In the genomic region with DNA sequence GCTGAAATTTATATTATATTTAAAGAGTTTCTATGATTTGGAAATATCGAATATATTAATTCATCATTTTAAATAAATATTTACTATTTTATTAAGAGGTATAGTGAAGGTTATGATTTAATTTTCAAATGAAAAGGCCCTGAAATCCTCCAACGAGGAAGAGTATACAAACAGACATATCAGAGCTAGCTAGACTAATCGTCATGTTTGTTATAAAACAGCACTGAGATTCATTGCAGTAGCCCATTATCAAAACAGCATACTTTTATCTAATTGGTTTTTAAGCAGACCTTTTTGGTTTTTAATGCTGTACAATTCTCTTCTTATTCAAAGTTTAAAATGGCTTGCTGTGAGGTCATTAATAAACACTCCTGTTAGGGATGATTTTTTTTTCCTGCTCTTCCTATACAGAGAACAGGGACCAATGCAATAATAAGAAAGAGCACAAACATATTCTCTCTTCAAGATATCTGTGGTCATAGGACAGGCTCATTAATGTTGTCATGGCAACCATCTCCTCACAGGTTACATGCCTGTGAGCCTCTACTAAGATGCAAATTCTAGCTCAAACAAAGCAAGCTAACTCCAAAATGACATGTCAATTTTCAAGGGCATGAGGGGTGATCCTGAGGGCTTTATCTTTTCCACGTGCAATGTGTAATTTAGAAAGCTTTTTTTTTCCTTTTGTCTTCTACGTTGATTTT, we compare ENCODE assay signal across 14 mouse cellular contexts.
DNase-seq lines count a peak whose midpoint lies in the region; ATAC-seq and TF ChIP-seq lines count a peak whose summit lies in the region.
"Had no signal": no experiment of that assay in that cellular context is flagged by ENCODE, and none has a peak within 500 bp of the region (broad histone marks: within the 10 kb centered on the region; RNA-seq: fewer than 3 reads in every experiment).

No protein-coding gene starts in this region.

- no peak overlapping the region for H3K9ac ChIP-seq in hindbrain, embryonic 11.5 days (ENCODE audit: low read depth, low read length)
- no peak overlapping the region for H3K9ac ChIP-seq in forebrain, embryonic 12.5 days
- no peak overlapping the region for H3K9ac ChIP-seq in hindbrain, embryonic 15.5 days
- H3K9ac ChIP-seq in midbrain, postnatal 0 days (replicated peaks; ENCODE audit: low read length, poor library complexity, severe bottlenecking), result no peak overlapping the region
- no peak overlapping the region for H3K9ac ChIP-seq in kidney, embryonic 16.5 days (replicated peaks; ENCODE audit: low read length)
- H3K9ac ChIP-seq: heart, embryonic 13.5 days; limb, embryonic 13.5 days had no signal

- no peak overlapping the region for H3K4me3 ChIP-seq in hindbrain, embryonic 11.5 days (ENCODE audit: low read depth, low read length)
- H3K4me3 ChIP-seq in hindbrain, embryonic 10.5 days, result no peak overlapping the region
- no peak overlapping the region for H3K4me3 ChIP-seq in forebrain, embryonic 12.5 days (replicated peaks)
- no peak overlapping the region for H3K4me3 ChIP-seq in hindbrain, embryonic 15.5 days
- H3K4me3 ChIP-seq in midbrain, postnatal 0 days (ENCODE audit: low read depth, low read length), result no peak overlapping the region
- no peak overlapping the region for H3K4me3 ChIP-seq in kidney, embryonic 16.5 days (ENCODE audit: low read length)
- H3K4me3 ChIP-seq: heart, embryonic 13.5 days; left cerebral cortex, adult 2 months; limb, embryonic 13.5 days had no signal

- no peaks in the 10 kb centered on the region for H3K36me3 ChIP-seq in hindbrain, embryonic 11.5 days (ENCODE audit: control insufficient read depth, insufficient read depth, low read length)
- no peaks in the 10 kb centered on the region for H3K36me3 ChIP-seq in hindbrain, embryonic 10.5 days
- no peaks in the 10 kb centered on the region for H3K36me3 ChIP-seq in forebrain, embryonic 12.5 days (replicated peaks)
- no peaks in the 10 kb centered on the region for H3K36me3 ChIP-seq in hindbrain, embryonic 15.5 days
- H3K36me3 ChIP-seq in midbrain, postnatal 0 days (ENCODE audit: insufficient read depth, low read length), result no peaks in the 10 kb centered on the region
- H3K36me3 ChIP-seq in kidney, embryonic 16.5 days (ENCODE audit: insufficient read depth, low read length), result no peaks in the 10 kb centered on the region
- H3K36me3 ChIP-seq: heart, embryonic 13.5 days; limb, embryonic 13.5 days had no signal

- ATAC-seq in hindbrain, embryonic 11.5 days (ENCODE audit: low FRiP score), result peak; percentile 69; the same call in 1 of the 2 replicates
- peak; percentile 79 for ATAC-seq in forebrain, embryonic 12.5 days (ENCODE audit: low FRiP score)
- ATAC-seq in hindbrain, embryonic 15.5 days (ENCODE audit: low FRiP score, low read depth), result peak; percentile 81; the same call in 1 of the 2 replicates
- ATAC-seq in midbrain, postnatal 0 days (ENCODE audit: low FRiP score), result peak; percentile 86
- no peak for ATAC-seq in kidney, embryonic 16.5 days (ENCODE audit: low FRiP score, low TSS enrichment)

- DNase-seq in hindbrain, embryonic 11.5 days (ENCODE audit: low spot score), result peak; percentile 26
- DNase-seq in hindbrain, embryonic 10.5 days (ENCODE audit: low spot score), result no peak
- DNase-seq in midbrain, postnatal 0 days (ENCODE audit: low spot score), result peak; percentile 74
- no peak for DNase-seq in ovary, postnatal 36 days (ENCODE audit: low spot score)
- no peak for DNase-seq in spleen, postnatal 36 days (ENCODE audit: low spot score in 2 of 2)
- DNase-seq: cerebellum, adult 8-10 months; kidney, adult 9 months; lung, postnatal 14 days had no signal

- H3K4me1 ChIP-seq in hindbrain, embryonic 11.5 days (replicated peaks; ENCODE audit: control insufficient read depth, insufficient read depth, low read length), result no peaks in the 10 kb centered on the region
- 0 out of 2 replicates have a peak, but pooled peaks cover 5% of the 10 kb centered on the region for H3K4me1 ChIP-seq in hindbrain, embryonic 10.5 days (replicated peaks)
- peaks cover 9% of the 10 kb centered on the region for H3K4me1 ChIP-seq in forebrain, embryonic 12.5 days
- peaks cover 6% of the 10 kb centered on the region; the same call in 1 of the 2 replicates for H3K4me1 ChIP-seq in hindbrain, embryonic 15.5 days (replicated peaks)
- no peaks in the 10 kb centered on the region for H3K4me1 ChIP-seq in midbrain, postnatal 0 days (ENCODE audit: insufficient read depth, low read length)
- no peaks in the 10 kb centered on the region for H3K4me1 ChIP-seq in kidney, embryonic 16.5 days (ENCODE audit: insufficient read depth, low read length)
- H3K4me1 ChIP-seq: limb, embryonic 13.5 days had no signal

- no peak for TF ChIP-seq CTCF in midbrain, postnatal 0 days (IDR thresholded peaks at IDR 0.05)

- H3K27ac ChIP-seq in hindbrain, embryonic 11.5 days (ENCODE audit: low read depth, low read length), result no peak overlapping the region
- H3K27ac ChIP-seq in hindbrain, embryonic 10.5 days, result no peak overlapping the region
- no peak overlapping the region for H3K27ac ChIP-seq in forebrain, embryonic 12.5 days
- peak overlapping the region; percentile 63; the same call in 1 of the 2 replicates for H3K27ac ChIP-seq in hindbrain, embryonic 15.5 days (replicated peaks)
- peak overlapping the region; percentile 55 for H3K27ac ChIP-seq in midbrain, postnatal 0 days (ENCODE audit: low read depth, low read length)
- no peak overlapping the region for H3K27ac ChIP-seq in kidney, embryonic 16.5 days (ENCODE audit: low read length)
- H3K27ac ChIP-seq: heart, embryonic 13.5 days; left cerebral cortex, adult 2 months; limb, embryonic 13.5 days had no signal

- H3K4me2 ChIP-seq in hindbrain, embryonic 11.5 days (replicated peaks; ENCODE audit: low read depth, low read length), result no peak overlapping the region
- H3K4me2 ChIP-seq in forebrain, embryonic 12.5 days, result no peak overlapping the region
- no peak overlapping the region for H3K4me2 ChIP-seq in hindbrain, embryonic 15.5 days
- no peak overlapping the region for H3K4me2 ChIP-seq in midbrain, postnatal 0 days (ENCODE audit: low read depth, low read length, poor library complexity, severe bottlenecking)
- H3K4me2 ChIP-seq in kidney, embryonic 16.5 days (replicated peaks; ENCODE audit: low read depth, low read length), result no peak overlapping the region
- H3K4me2 ChIP-seq: heart, embryonic 13.5 days; limb, embryonic 13.5 days had no signal

- WGBS in hindbrain, embryonic 11.5 days, result 65% methylated on average over 5 of the region's 5 CpGs
- WGBS in hindbrain, embryonic 10.5 days, result 68% methylated on average over 5 of the region's 5 CpGs
- 57% methylated on average over 5 of the region's 5 CpGs for WGBS in forebrain, embryonic 12.5 days
- WGBS in hindbrain, embryonic 15.5 days, result 48% methylated on average over 5 of the region's 5 CpGs
- 46% methylated on average over 5 of the region's 5 CpGs for WGBS in midbrain, postnatal 0 days
- 80% methylated on average over 5 of the region's 5 CpGs for WGBS in kidney, embryonic 16.5 days

- H3K9me3 ChIP-seq in hindbrain, embryonic 11.5 days (ENCODE audit: control insufficient read depth, low read length), result no peaks in the 10 kb centered on the region
- H3K9me3 ChIP-seq in hindbrain, embryonic 10.5 days, result no peaks in the 10 kb centered on the region
- H3K9me3 ChIP-seq in forebrain, embryonic 12.5 days, result no peaks in the 10 kb centered on the region
- no peaks in the 10 kb centered on the region for H3K9me3 ChIP-seq in hindbrain, embryonic 15.5 days
- no peaks in the 10 kb centered on the region for H3K9me3 ChIP-seq in midbrain, postnatal 0 days (ENCODE audit: low read length)
- H3K9me3 ChIP-seq in kidney, embryonic 16.5 days (ENCODE audit: low read length), result no peaks in the 10 kb centered on the region
- H3K9me3 ChIP-seq: heart, embryonic 13.5 days; limb, embryonic 13.5 days had no signal

- H3K27me3 ChIP-seq in hindbrain, embryonic 11.5 days (ENCODE audit: control insufficient read depth, insufficient read depth, low read length), result no peaks in the 10 kb centered on the region
- no peaks in the 10 kb centered on the region for H3K27me3 ChIP-seq in hindbrain, embryonic 10.5 days (ENCODE audit: insufficient read depth, poor library complexity, severe bottlenecking)
- H3K27me3 ChIP-seq in forebrain, embryonic 12.5 days, result no peaks in the 10 kb centered on the region
- no peaks in the 10 kb centered on the region for H3K27me3 ChIP-seq in hindbrain, embryonic 15.5 days
- no peaks in the 10 kb centered on the region for H3K27me3 ChIP-seq in midbrain, postnatal 0 days (ENCODE audit: insufficient read depth, low read length)
- no peaks in the 10 kb centered on the region for H3K27me3 ChIP-seq in kidney, embryonic 16.5 days (ENCODE audit: insufficient read depth, low read length)
- H3K27me3 ChIP-seq: heart, embryonic 13.5 days; limb, embryonic 13.5 days had no signal

Comparison
In these comparisons a context has a peak if more than half of its experiments do, and no peak if none do; other contexts are left out.
1. DNase-seq: peak in hindbrain, embryonic 11.5 days (single experiment) and midbrain, postnatal 0 days (single experiment); none in hindbrain, embryonic 10.5 days (single experiment), ovary, postnatal 36 days (single experiment) and spleen, postnatal 36 days (0 of 2).
2. H3K27ac ChIP-seq: peak in hindbrain, embryonic 15.5 days (single experiment) and midbrain, postnatal 0 days (single experiment); none in hindbrain, embryonic 11.5 days (single experiment), hindbrain, embryonic 10.5 days (single experiment), forebrain, embryonic 12.5 days (single experiment) and kidney, embryonic 16.5 days (single experiment).